Mouse (Mus musculus) stomach, postnatal 0 days (tissue): ENCODE data around the gene Gm44805. TPM values are rescaled to one million over a fixed set of nuclear protein-coding genes. Genes with fewer than 3 reads are reported as not detected.

Experiments used
- ATAC-seq: fragments of 200-750 bp; cut with Nextera tagmentation; 2 replicates; pipeline ENCODE4 v1.8.0; 2017; ENCODE audit not compliant: low FRiP score, low TSS enrichment
- DNase-seq: peaks from one replicate; pipeline ENCODE4 v3.0.0-alpha.2; 2016; ENCODE audit warnings: low spot score
- H3K27ac ChIP-seq: fragments of 300-500 bp; sonication (generic); replicated peaks from 2 replicates; pipeline ENCODE4 v1.5.1; 2014; ENCODE audit warnings: mild to moderate bottlenecking, control low read depth
- H3K27me3 ChIP-seq: fragments of 300-500 bp; sonication (generic); 2 replicates; pipeline ENCODE4 v1.6.1; 2014; ENCODE audit warnings: low read length; ENCODE audit not compliant: control insufficient read depth, insufficient read depth
- H3K36me3 ChIP-seq: fragments of 300-500 bp; sonication (generic); 2 replicates; pipeline ENCODE4 v1.6.1; 2014; ENCODE audit warnings: low read length, mixed read lengths; ENCODE audit not compliant: control insufficient read depth, insufficient read depth
- H3K4me1 ChIP-seq: fragments of 300-500 bp; sonication (generic); replicated peaks from 2 replicates; pipeline ENCODE4 v1.6.1; 2014; ENCODE audit warnings: antibody characterized with exemption; ENCODE audit not compliant: control insufficient read depth, insufficient read depth
- H3K4me2 ChIP-seq: fragments of 300-500 bp; sonication (generic); replicated peaks from 2 replicates; pipeline ENCODE4 v1.6.1; 2014; ENCODE audit warnings: low read depth, mild to moderate bottlenecking, control low read depth, moderate library complexity
- H3K4me3 ChIP-seq: fragments of 300-500 bp; sonication (generic); 2 replicates; pipeline ENCODE4 v1.5.1; 2014; ENCODE audit warnings: low read depth, low read length, control low read depth
- H3K9ac ChIP-seq: fragments of 300-500 bp; sonication (generic); 2 replicates; pipeline ENCODE4 v1.6.1; 2014; ENCODE audit warnings: mild to moderate bottlenecking, low read length, control low read depth, mixed read lengths
- H3K9me3 ChIP-seq: fragments of 300-500 bp; sonication (generic); 2 replicates; pipeline ENCODE4 v1.6.1; 2016; ENCODE audit warnings: low read length; ENCODE audit not compliant: control insufficient read depth
- CTCF ChIP-seq: IDR thresholded peaks from 2 replicates; pipeline ENCODE4 v1.5.1; 2016; ENCODE audit warnings: antibody characterized with exemption, low read depth, mild to moderate bottlenecking, moderate library complexity
- EP300 ChIP-seq: optimal IDR thresholded peaks from 2 replicates; pipeline ENCODE3; 2016; ENCODE audit warnings: antibody characterized with exemption
- WGBS: fragments of 180-500 bp; shearing (Covaris S2); extraction: QIAGEN DNeasy Blood & Tissue Kit; methylation state at CpG from one replicate; pipeline ENCODE4 v1.1.7; 2014; 5-methylcytosine and 5-hydroxymethylcytosine counted together
- polyA plus RNA-seq: library from polyadenylated mRNA; unstranded; fragments of >200 nt; fragmentation: Nextera tagmentation; extraction: Ambion mirVana; gene quantifications from 2 replicates; pipeline ENCODE4 v1.2.1, GENCODE M21; 2015

Gm44805 gene
- polyA plus RNA-seq = not detected in 2 replicates

- 58% methylated on average over 8 of the region's 8 CpGs for WGBS
- no peaks in the 10 kb centered on the region; the same call in 1 of the 2 replicates for H3K9me3 ChIP-seq
- no peak for DNase-seq
- no peak within 1 kb of the TSS for H3K4me3 ChIP-seq
- H3K4me1 ChIP-seq = no peaks in the 10 kb centered on the region
- no peaks in the 10 kb centered on the region for H3K27me3 ChIP-seq
- ATAC-seq = no peak
- TF ChIP-seq EP300 = no peak
- no peak for TF ChIP-seq CTCF
- no peak within 1 kb of the TSS for H3K4me2 ChIP-seq
- no peak within 1 kb of the TSS for H3K27ac ChIP-seq
- no peak within 1 kb of the TSS for H3K9ac ChIP-seq
- no peaks in the 10 kb centered on the region for H3K36me3 ChIP-seq
Measured at GRCm38 (mm10) chr7:19681202-19681694, at the start of gene Gm44805, which contains the start of gene Apoc4. Gene Gm44805 (minus strand): TSS chr7:19681423. Gene Apoc4 (minus strand): TSS chr7:19681479.

GRCm38 (mm10) chr7:19726541-19726940 lies 45.3 kb upstream of the Gm44805 start:
- Histone ChIP-seq H3K27ac (no peak overlapping the region), H3K9ac (no peak overlapping the region), H3K27me3 (no peaks in the 10 kb centered on the region), H3K4me1 (no peaks in the 10 kb centered on the region), H3K36me3 (peaks cover 39% of the 10 kb centered on the region), H3K9me3 (0 out of 2 replicates have a peak, but pooled peaks cover 3% of the 10 kb centered on the region), H3K4me2 (no peak overlapping the region), H3K4me3 (no peak overlapping the region)
- no peak for TF ChIP-seq CTCF
- no peak for TF ChIP-seq EP300
- ATAC-seq (no peak), DNase-seq (no peak)
- WGBS = 91% methylated on average over 4 of the region's 4 CpGs

GRCm38 (mm10) chr7:19724167-19724566 lies 42.9 kb upstream of the Gm44805 start:
- Histone ChIP-seq H3K27ac (peak overlapping the region; percentile 40), H3K36me3 (peaks cover 25% of the 10 kb centered on the region), H3K27me3 (no peaks in the 10 kb centered on the region), H3K4me3 (no peak overlapping the region), H3K9ac (no peak overlapping the region), H3K4me1 (no peaks in the 10 kb centered on the region), H3K4me2 (no peak overlapping the region), H3K9me3 (peaks cover 6% of the 10 kb centered on the region; the same call in 1 of the 2 replicates)
- 66% methylated on average over 12 of the region's 12 CpGs for WGBS
- ATAC-seq = peak; percentile 68
- TF ChIP-seq EP300 (no peak), CTCF (no peak)
- peak; percentile 86 for DNase-seq

DNA sequence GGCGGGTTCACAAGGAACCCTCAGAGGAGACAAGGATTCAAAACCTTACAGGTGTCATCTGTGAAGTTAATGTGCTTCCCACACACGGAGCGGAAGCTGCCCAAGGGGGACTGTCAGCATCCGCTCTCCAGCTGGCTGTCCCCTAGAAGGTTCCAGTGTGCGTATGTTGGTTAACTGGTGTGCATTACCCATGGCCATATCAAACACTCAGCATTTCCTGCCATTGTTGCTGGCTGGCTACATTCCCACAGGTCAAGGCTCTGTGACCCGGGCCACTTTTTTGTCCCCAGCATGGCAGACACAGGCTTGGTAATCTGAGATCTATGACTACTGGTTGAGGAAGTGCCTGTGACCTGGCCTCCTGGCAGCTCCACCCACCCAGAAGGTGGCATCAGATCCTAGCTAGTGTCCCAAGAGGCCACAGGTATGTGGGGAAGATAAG lies 41.6 kb upstream of the Gm44805 start:
- no peak overlapping the region for H3K27ac ChIP-seq
- H3K4me1 ChIP-seq = no peaks in the 10 kb centered on the region
- H3K27me3 ChIP-seq = no peaks in the 10 kb centered on the region
- peaks cover 6% of the 10 kb centered on the region; the same call in 1 of the 2 replicates for H3K9me3 ChIP-seq
- no peak overlapping the region for H3K9ac ChIP-seq
- peaks cover 21% of the 10 kb centered on the region for H3K36me3 ChIP-seq
- DNase-seq (no peak), ATAC-seq (peak; percentile 18; the same call in 1 of the 2 replicates)
- no peak overlapping the region for H3K4me2 ChIP-seq
- no peak overlapping the region for H3K4me3 ChIP-seq
- no peak for TF ChIP-seq EP300
- no peak for TF ChIP-seq CTCF
- WGBS = 91% methylated on average over 6 of the region's 6 CpGs

DNA sequence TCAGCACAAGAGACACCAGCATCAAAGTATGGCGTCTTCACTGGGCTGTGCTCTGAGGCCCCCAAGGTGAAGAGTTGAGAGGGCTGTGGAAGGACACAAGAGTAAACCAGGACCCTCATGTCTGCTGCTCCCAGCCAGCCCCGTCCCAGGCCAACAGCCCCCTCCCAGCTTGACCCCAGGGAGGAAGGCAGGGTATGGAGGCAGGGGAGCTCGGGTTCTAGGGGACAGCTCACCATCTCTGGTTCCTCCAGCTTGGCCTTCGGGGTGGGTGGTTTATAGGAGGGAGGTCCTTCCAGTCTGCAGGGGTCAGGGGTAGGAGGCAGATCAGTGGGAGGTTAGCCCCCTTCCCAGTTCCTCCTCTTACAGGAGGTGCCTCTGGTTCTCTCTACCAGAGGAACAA lies 38.0 kb upstream of the Gm44805 start:
- H3K9me3 ChIP-seq = peaks cover 6% of the 10 kb centered on the region; the same call in 1 of the 2 replicates
- no peak overlapping the region for H3K4me2 ChIP-seq
- H3K27me3 ChIP-seq = no peaks in the 10 kb centered on the region
- no peak overlapping the region for H3K9ac ChIP-seq
- peaks cover 6% of the 10 kb centered on the region for H3K36me3 ChIP-seq
- H3K27ac ChIP-seq = no peak overlapping the region
- H3K4me3 ChIP-seq = no peak overlapping the region
- TF ChIP-seq EP300 (no peak), CTCF (no peak)
- 92% methylated on average over 4 of the region's 4 CpGs for WGBS
- H3K4me1 ChIP-seq = no peaks in the 10 kb centered on the region; the same call in 1 of the 2 replicates
- no peak for ATAC-seq
- DNase-seq = no peak

DNA sequence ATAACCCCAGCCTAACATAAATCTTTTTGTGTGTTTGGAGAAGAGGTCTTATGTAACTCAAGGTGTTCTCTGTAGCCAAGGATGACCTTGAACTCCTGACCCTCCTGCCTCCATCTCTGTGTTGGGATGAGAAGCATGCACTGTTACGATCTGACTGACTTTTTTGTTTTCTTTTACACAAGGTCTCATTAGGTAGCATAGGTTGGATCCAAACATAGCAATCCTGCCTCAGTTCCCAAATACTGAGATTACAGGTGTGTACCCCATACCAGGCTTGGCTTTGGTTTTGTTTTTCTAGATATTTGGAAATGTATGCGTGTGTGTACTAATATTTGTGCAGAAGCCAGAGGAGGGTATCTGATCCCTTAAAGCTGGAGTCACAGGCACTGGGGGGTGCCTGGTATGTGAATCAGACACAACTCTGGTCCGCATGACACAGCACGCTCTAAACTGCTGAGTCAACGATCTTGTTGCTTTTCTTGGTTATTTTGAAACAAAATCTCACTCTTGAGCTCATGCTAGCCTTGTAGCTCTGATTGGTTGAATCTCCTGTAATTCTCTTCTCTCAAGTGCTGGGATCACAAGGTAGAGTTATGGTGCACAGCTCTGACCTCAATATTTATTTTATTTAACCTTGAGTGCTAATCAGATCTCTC lies 37.2 kb upstream of the Gm44805 start:
- Histone ChIP-seq H3K9ac (no peak overlapping the region), H3K36me3 (peaks cover 6% of the 10 kb centered on the region), H3K27ac (no peak overlapping the region), H3K4me1 (no peaks in the 10 kb centered on the region; the same call in 1 of the 2 replicates), H3K4me2 (no peak overlapping the region), H3K4me3 (no peak overlapping the region), H3K27me3 (no peaks in the 10 kb centered on the region), H3K9me3 (peaks cover 6% of the 10 kb centered on the region; the same call in 1 of the 2 replicates)
- TF ChIP-seq CTCF = no peak
- no peak for TF ChIP-seq EP300
- ATAC-seq (no peak), DNase-seq (no peak)
- 91% methylated on average over 5 of the region's 5 CpGs for WGBS
